Mouse (Mus musculus) embryonic facial prominence, embryonic 14.5 days (tissue): ENCODE data around the gene Lrfn2. TPM values are rescaled to one million over a fixed set of nuclear protein-coding genes. Genes with fewer than 3 reads are reported as not detected.

ENCODE experiments used
- ATAC-seq: fragments of 200-750 bp; cut with Nextera tagmentation; 2 replicates; pipeline ENCODE4 v1.8.0; 2017; ENCODE audit warnings: low read depth, moderate number of reproducible peaks, moderate TSS enrichment
- DNase-seq: peaks from one replicate; pipeline ENCODE4 v3.0.0-alpha.2; 2015; ENCODE audit warnings: low spot score
- H3K27ac ChIP-seq: fragments of 300-500 bp; sonication (generic); replicated peaks from 2 replicates; pipeline ENCODE4 v1.5.1; 2014; ENCODE audit warnings: low read depth, mild to moderate bottlenecking, low read length, moderate library complexity
- H3K27me3 ChIP-seq: fragments of 300-500 bp; sonication (generic); replicated peaks from 2 replicates; pipeline ENCODE4 v1.6.1; 2014; ENCODE audit warnings: low read length; ENCODE audit not compliant: control insufficient read depth, insufficient read depth
- H3K36me3 ChIP-seq: fragments of 300-500 bp; sonication (generic); 2 replicates; pipeline ENCODE4 v1.6.1; 2014; ENCODE audit warnings: low read length, mixed read lengths; ENCODE audit not compliant: control insufficient read depth, insufficient read depth
- H3K4me1 ChIP-seq: fragments of 300-500 bp; sonication (generic); 2 replicates; pipeline ENCODE4 v1.6.1; 2014; ENCODE audit warnings: antibody characterized with exemption, low read length; ENCODE audit not compliant: control insufficient read depth, insufficient read depth
- H3K4me2 ChIP-seq: fragments of 300-500 bp; sonication (generic); 2 replicates; pipeline ENCODE4 v1.6.1; 2014; ENCODE audit warnings: low read depth, mild to moderate bottlenecking, low read length, moderate library complexity, mixed read lengths
- H3K4me3 ChIP-seq: fragments of 300-500 bp; sonication (generic); 2 replicates; pipeline ENCODE4 v1.5.1; 2014; ENCODE audit warnings: low read depth, mild to moderate bottlenecking, low read length
- H3K9ac ChIP-seq: fragments of 300-500 bp; sonication (generic); 2 replicates; pipeline ENCODE4 v1.6.1; 2014; ENCODE audit warnings: low read depth, mild to moderate bottlenecking, low read length, moderate library complexity, mixed read lengths
- H3K9me3 ChIP-seq: fragments of 300-500 bp; sonication (generic); 2 replicates; pipeline ENCODE4 v1.6.1; 2016; ENCODE audit warnings: low read length; ENCODE audit not compliant: control insufficient read depth
- WGBS: fragments of 180-500 bp; shearing (Covaris S2); extraction: QIAGEN DNeasy Blood & Tissue Kit; methylation state at CpG from one replicate; pipeline ENCODE4 v1.1.7; 2014; 5-methylcytosine and 5-hydroxymethylcytosine counted together
- microRNA-seq: library from miRNA; unstranded; fragments of <30 nt; microRNA quantifications from one replicate; pipeline ENCODE4, GENCODE M21; 2016; ENCODE audit warnings: borderline number of aligned reads
- polyA plus RNA-seq: library from polyadenylated mRNA; unstranded; fragments of >200 nt; fragmentation: Nextera tagmentation; extraction: Ambion mirVana; gene quantifications from 2 replicates; pipeline ENCODE4 v1.2.1, GENCODE M21; 2014

Gene Lrfn2
- polyA plus RNA-seq, 1 experiment from 2014 or later, result 0.79 TPM

DNA sequence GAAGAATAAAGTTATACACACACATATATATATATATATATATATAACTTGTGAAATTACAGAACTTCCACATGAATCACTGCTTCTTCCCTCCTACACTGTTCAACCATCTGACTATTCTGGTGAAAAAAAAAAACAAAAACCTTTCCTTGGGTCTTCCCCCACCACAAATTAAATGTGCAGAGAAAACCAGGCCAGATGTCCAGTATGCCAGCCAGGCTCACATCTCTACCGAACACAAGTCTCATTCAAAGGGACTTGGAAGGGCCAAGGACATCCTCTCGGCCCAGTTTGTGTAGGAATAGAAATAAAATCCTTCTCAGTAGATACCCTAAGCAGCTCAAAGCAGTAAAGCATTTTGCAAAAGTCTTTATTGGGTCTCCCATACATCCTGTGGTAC lies 179.7 kb downstream of the Lrfn2 start:
- H3K27me3 ChIP-seq, result no peaks in the 10 kb centered on the region
- no peak overlapping the region for H3K27ac ChIP-seq
- no peaks in the 10 kb centered on the region for H3K36me3 ChIP-seq
- H3K9me3 ChIP-seq, result no peaks in the 10 kb centered on the region
- H3K4me3 ChIP-seq, result no peak overlapping the region
- 86% methylated on average over 2 of the region's 2 CpGs for WGBS
- no peak for ATAC-seq
- H3K9ac ChIP-seq, result no peak overlapping the region
- no peak for DNase-seq
- no peak overlapping the region for H3K4me2 ChIP-seq
- H3K4me1 ChIP-seq, result no peaks in the 10 kb centered on the region

DNA sequence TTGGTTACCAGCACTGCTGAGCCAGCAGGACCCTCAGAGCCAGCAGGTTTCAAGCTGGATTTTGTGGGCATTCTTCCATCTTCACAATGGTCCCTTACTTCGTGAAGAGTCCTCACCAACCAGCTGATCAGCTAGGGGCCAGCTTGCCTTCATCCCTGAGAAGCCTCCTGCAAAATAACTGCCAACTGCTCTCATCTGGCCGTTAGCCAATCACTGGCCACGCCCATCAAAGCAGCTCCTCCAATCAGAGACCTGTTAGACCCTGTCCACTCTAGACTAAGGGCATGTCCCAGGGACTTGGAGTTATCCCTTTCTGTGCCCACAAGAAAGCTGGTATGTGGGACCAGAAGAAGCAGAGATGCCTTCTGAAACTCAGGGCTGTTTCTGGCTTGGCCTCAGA lies 181.2 kb downstream of the Lrfn2 start:
- Histone ChIP-seq H3K27me3 (no peaks in the 10 kb centered on the region), H3K9me3 (no peaks in the 10 kb centered on the region), H3K9ac (no peak overlapping the region), H3K4me3 (no peak overlapping the region), H3K4me1 (no peaks in the 10 kb centered on the region), H3K27ac (no peak overlapping the region), H3K4me2 (no peak overlapping the region), H3K36me3 (no peaks in the 10 kb centered on the region)
- ATAC-seq (no peak), DNase-seq (no peak)
- WGBS, result 51% methylated on average over 3 of the region's 3 CpGs

DNA sequence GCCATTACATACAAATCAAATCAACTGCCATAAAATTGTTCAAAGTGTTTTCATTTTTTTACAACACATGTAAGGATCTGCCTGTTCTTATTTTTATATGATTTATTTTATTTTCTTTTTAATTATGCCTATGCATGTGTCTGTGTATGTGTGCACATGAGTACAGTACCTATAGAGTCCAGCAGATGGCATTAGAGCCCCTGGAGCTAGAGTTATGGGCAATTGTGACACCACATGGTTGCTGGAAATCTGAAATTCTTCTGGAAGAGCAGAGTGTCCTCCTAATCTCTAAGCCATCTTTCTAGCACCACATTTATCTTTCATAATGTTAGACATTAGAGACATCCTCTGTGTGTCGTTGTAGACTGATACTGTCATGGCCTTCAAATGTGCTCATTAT lies 192.0 kb downstream of the Lrfn2 start:
- no peak overlapping the region for H3K27ac ChIP-seq
- no peaks in the 10 kb centered on the region for H3K9me3 ChIP-seq
- DNase-seq (no peak), ATAC-seq (no peak)
- WGBS, result 100% methylated on average over 1 of the region's 1 CpGs
- no peaks in the 10 kb centered on the region for H3K36me3 ChIP-seq
- no peak overlapping the region for H3K4me3 ChIP-seq
- no peak overlapping the region for H3K9ac ChIP-seq
- H3K27me3 ChIP-seq, result no peaks in the 10 kb centered on the region
- no peaks in the 10 kb centered on the region for H3K4me1 ChIP-seq
- H3K4me2 ChIP-seq, result no peak overlapping the region

DNA sequence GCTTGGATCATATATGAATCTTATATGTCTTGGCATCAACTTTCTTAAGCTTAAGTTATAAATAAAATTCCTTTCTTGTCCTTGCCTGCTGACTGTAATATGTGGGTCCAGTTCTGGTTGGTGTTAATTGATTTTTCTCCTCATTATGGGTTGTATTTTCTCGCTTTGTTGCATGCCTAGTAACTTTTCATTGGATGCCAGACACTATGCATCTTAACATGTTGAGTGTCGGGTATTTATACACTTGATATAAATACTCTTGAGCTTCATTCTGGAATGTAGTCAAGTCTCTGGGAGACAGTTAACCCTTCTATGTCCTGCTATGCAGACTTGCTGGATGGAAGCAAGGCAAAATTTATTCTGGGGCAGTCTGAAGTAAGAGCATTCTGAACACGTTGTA lies 192.5 kb downstream of the Lrfn2 start:
- no peak overlapping the region for H3K9ac ChIP-seq
- no peaks in the 10 kb centered on the region for H3K36me3 ChIP-seq
- H3K4me1 ChIP-seq, result no peaks in the 10 kb centered on the region
- H3K4me2 ChIP-seq, result no peak overlapping the region
- no peak overlapping the region for H3K27ac ChIP-seq
- no peaks in the 10 kb centered on the region for H3K9me3 ChIP-seq
- WGBS, result 67% methylated on average over 3 of the region's 3 CpGs
- DNase-seq (no peak), ATAC-seq (no peak)
- no peaks in the 10 kb centered on the region for H3K27me3 ChIP-seq
- no peak overlapping the region for H3K4me3 ChIP-seq

Small RNAs within 50 kb of the gene (microRNA-seq; reads per million reads assigned to microRNA genes)
- gene Gm44304, result not detected
